Mouse (Mus musculus): ENCODE measurements around the gene Vangl2. TPM values are rescaled to one million over a fixed set of nuclear protein-coding genes. Genes with fewer than 3 reads are reported as not detected.

Vangl2 gene
- polyA plus RNA-seq, 1 experiment from 2014 or later = 0.57 TPM

DNA sequence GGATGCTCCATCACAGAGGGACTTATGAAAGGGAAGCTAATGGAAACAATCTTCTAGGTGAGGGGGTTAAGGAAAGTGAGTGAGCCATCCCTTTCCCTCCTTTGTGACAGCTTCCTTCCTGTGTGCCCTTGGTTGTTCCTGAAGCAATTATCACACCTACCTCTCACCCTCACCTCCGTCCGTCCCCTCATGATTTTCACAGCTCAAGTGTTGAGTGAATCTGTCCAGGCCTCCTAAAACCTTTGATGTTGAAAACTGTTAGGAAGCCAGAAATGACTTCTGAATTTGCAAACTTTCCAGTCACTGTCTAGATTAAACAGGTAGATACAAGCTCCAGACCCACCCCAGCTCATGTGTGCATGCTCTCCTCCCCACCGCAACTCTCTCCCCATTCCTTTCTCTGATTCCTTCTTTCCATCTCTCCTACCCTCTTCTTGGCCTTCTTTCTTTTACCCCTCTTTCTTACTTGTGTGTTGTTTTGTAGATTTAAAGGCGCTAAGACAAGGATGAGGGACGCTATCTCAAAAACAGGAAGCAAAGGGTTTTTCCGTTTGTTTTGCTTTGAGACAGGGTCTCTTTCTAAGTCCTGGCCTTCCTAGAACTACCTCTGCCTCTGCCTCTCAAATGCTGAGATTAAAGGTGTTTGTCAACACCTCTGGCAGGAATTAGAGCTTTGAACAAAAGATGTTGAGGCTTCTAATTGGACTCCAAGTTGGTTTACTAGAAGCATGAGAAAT, 62.0 kb downstream of the Vangl2 start:
- H3K27ac ChIP-seq (ENCODE audit: low read length) = no peak overlapping the region
- 47% methylated on average over 6 of the region's 6 CpGs for WGBS (ENCODE audit: insufficient replicate concordance)
- ATAC-seq (ENCODE audit: low read depth) = no peak

DNA sequence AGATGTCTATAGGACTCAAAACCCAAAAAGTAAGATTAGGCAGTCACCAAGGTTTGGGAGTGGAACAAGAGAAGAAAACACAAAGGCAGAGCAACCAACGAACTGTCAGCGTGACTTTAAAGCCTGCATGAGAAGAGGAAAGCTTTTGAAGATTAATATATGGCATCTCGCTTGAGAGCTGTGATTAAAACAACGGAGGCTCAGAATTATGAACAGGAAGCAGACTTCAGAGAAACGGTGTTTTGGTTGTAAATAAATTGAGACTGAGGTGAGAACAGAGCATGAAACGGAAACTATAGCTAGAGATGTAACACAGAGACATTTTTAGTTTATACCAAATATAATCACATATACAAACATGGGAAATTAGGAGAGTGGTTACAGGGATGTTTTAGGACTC, 64.6 kb downstream of the Vangl2 start:
- WGBS (ENCODE audit: insufficient replicate concordance) = 51% methylated on average over 6 of the region's 6 CpGs
- no peak overlapping the region for H3K27ac ChIP-seq (ENCODE audit: low read length)

More for the DNA sequence above, 62.0 kb downstream of the Vangl2 start:
- Histone ChIP-seq H3K9ac (ENCODE audit: low read depth, low read length) (no peak overlapping the region), H3K4me1 (ENCODE audit: control insufficient read depth, low read depth, low read length) (no peaks in the 10 kb centered on the region), H3K4me3 (ENCODE audit: low read depth, low read length) (no peak overlapping the region), H3K36me3 (ENCODE audit: control insufficient read depth, insufficient read depth) (no peaks in the 10 kb centered on the region), H3K4me2 (ENCODE audit: low read depth, low read length) (no peak overlapping the region), H3K27me3 (ENCODE audit: control insufficient read depth, insufficient read depth, low read depth, low read length) (no peaks in the 10 kb centered on the region), H3K9me3 (replicated peaks; ENCODE audit: control insufficient read depth, low read length) (no peaks in the 10 kb centered on the region)

DNA sequence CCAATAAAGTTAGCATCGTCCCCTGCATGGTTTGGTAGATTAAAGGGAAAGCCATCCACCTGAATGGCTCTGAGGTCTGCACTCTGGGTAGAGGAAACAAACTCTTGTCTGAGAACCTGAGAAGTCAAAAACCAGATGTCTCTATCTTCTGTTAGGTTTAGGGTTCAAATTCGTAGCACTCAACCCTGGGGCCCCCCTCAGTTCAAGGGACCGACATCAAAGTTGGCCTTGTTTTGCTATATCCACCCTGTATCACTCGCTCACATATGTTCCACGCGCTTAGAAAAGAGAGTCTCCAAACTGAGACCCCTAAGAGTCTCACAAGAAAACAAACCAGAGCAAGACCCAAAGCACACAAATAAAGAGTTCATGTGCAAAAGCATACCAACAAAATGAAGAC, 66.5 kb downstream of the Vangl2 start:
- WGBS (ENCODE audit: insufficient replicate concordance) = 63% methylated on average over 6 of the region's 6 CpGs
- Histone ChIP-seq H3K27me3 (ENCODE audit: control insufficient read depth, insufficient read depth, low read depth, low read length) (no peaks in the 10 kb centered on the region), H3K4me3 (ENCODE audit: low read depth, low read length) (no peak overlapping the region)

More for the DNA sequence above, 64.6 kb downstream of the Vangl2 start:
- Histone ChIP-seq H3K9ac (ENCODE audit: low read depth, low read length) (no peak overlapping the region), H3K36me3 (ENCODE audit: control insufficient read depth, insufficient read depth) (no peaks in the 10 kb centered on the region), H3K9me3 (replicated peaks; ENCODE audit: control insufficient read depth, low read length) (no peaks in the 10 kb centered on the region), H3K4me2 (ENCODE audit: low read depth, low read length) (no peak overlapping the region), H3K4me3 (ENCODE audit: low read depth, low read length) (no peak overlapping the region), H3K4me1 (ENCODE audit: control insufficient read depth, low read depth, low read length) (no peaks in the 10 kb centered on the region), H3K27me3 (ENCODE audit: control insufficient read depth, insufficient read depth, low read depth, low read length) (no peaks in the 10 kb centered on the region)
- ATAC-seq (ENCODE audit: low read depth) = no peak

DNA sequence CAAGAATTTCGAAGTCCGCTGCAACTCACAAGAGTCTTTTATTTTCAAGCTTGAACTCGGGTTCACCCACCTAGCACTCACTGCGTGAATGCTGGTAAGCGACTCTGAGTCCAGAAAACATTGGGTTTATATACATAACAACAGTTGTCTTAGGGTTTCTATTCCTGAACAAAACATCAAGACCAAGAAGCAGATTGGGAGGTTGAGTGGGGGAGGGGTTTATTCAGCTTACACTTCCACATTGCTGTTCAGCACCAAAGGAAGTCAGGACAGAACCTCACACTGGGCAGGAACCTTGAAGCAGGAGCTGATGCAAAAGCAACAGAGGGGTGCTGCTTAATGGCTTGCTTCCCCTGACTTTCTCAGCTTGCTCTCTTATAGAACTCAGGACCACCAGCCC, 67.5 kb downstream of the Vangl2 start:
- Histone ChIP-seq H3K36me3 (ENCODE audit: control insufficient read depth, insufficient read depth) (no peaks in the 10 kb centered on the region), H3K27me3 (ENCODE audit: control insufficient read depth, insufficient read depth, low read depth, low read length) (no peaks in the 10 kb centered on the region), H3K27ac (ENCODE audit: low read length) (no peak overlapping the region), H3K4me1 (ENCODE audit: control insufficient read depth, low read depth, low read length) (no peaks in the 10 kb centered on the region), H3K9me3 (replicated peaks; ENCODE audit: control insufficient read depth, low read length) (no peaks in the 10 kb centered on the region), H3K4me2 (ENCODE audit: low read depth, low read length) (no peak overlapping the region), H3K9ac (ENCODE audit: low read depth, low read length) (no peak overlapping the region), H3K4me3 (ENCODE audit: low read depth, low read length) (no peak overlapping the region)
- WGBS (ENCODE audit: insufficient replicate concordance) = 72% methylated on average over 5 of the region's 5 CpGs
- ATAC-seq (ENCODE audit: low read depth) = no peak

More for the DNA sequence above, 66.5 kb downstream of the Vangl2 start:
- no peak for ATAC-seq (ENCODE audit: low read depth)
- H3K9me3 ChIP-seq (replicated peaks; ENCODE audit: control insufficient read depth, low read length) = no peaks in the 10 kb centered on the region
- H3K4me2 ChIP-seq (ENCODE audit: low read depth, low read length) = no peak overlapping the region
- H3K4me1 ChIP-seq (ENCODE audit: control insufficient read depth, low read depth, low read length) = no peaks in the 10 kb centered on the region
- no peak overlapping the region for H3K9ac ChIP-seq (ENCODE audit: low read depth, low read length)
- H3K27ac ChIP-seq (ENCODE audit: low read length) = no peak overlapping the region
- H3K36me3 ChIP-seq (ENCODE audit: control insufficient read depth, insufficient read depth) = no peaks in the 10 kb centered on the region

DNA sequence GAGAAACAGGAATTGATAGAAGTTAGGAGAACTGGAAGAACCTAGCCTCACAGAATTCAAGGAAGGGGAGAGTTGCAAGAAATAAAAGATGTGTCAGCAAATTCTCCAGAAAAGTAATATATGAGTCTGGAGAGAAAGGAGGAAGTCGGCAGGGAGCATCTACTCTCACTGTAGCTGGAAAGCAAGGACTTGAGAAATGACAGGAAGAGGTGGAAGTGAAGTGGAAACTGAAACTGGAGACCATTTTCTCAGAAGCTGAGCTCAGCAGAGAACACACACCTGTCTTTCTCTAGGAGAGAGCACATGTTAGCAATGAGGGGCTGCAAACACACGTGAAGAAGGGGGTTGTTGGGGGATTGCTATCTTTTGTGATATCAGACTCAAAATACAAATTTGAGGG, 70.8 kb downstream of the Vangl2 start:
- Histone ChIP-seq H3K27ac (ENCODE audit: low read length) (no peak overlapping the region), H3K27me3 (ENCODE audit: control insufficient read depth, insufficient read depth, low read depth, low read length) (no peaks in the 10 kb centered on the region), H3K4me1 (ENCODE audit: control insufficient read depth, low read depth, low read length) (no peaks in the 10 kb centered on the region), H3K4me2 (ENCODE audit: low read depth, low read length) (no peak overlapping the region), H3K36me3 (ENCODE audit: control insufficient read depth, insufficient read depth) (no peaks in the 10 kb centered on the region), H3K4me3 (ENCODE audit: low read depth, low read length) (no peak overlapping the region), H3K9ac (ENCODE audit: low read depth, low read length) (no peak overlapping the region), H3K9me3 (replicated peaks; ENCODE audit: control insufficient read depth, low read length) (no peaks in the 10 kb centered on the region)
- no peak for ATAC-seq (ENCODE audit: low read depth)
- WGBS (ENCODE audit: insufficient replicate concordance) = 20% methylated on average over 2 of the region's 2 CpGs

DNA sequence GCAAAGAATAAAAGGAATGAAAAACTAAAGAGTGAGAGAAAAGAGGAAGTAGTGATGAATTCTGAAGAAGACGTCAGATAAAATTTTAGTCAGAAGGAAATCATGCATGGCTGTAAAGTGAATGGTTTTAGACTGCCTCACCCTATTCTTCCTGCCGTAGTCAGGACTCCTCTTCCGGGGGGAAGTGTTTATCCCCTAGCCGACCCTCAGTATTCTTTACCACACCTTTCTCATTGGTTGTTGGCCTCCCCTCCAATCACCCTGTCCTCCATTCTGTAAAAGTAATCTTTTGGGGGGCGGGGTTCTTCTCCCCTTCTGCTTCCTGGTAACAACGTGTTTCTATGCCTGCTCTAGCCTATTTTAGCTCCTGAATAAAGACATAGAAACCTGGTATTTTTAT, 73.2 kb downstream of the Vangl2 start:
- ATAC-seq (ENCODE audit: low read depth) = no peak

More for the DNA sequence above, 73.2 kb downstream of the Vangl2 start:
- no peak overlapping the region for H3K4me2 ChIP-seq (ENCODE audit: low read depth, low read length)
- WGBS (ENCODE audit: insufficient replicate concordance) = 24% methylated on average over 6 of the region's 6 CpGs
- H3K27ac ChIP-seq (ENCODE audit: low read length) = no peak overlapping the region
- no peaks in the 10 kb centered on the region for H3K36me3 ChIP-seq (ENCODE audit: control insufficient read depth, insufficient read depth)
- H3K4me3 ChIP-seq (ENCODE audit: low read depth, low read length) = no peak overlapping the region
- H3K9ac ChIP-seq (ENCODE audit: low read depth, low read length) = no peak overlapping the region
- H3K4me1 ChIP-seq (ENCODE audit: control insufficient read depth, low read depth, low read length) = no peaks in the 10 kb centered on the region
- no peaks in the 10 kb centered on the region for H3K27me3 ChIP-seq (ENCODE audit: control insufficient read depth, insufficient read depth, low read depth, low read length)
- no peaks in the 10 kb centered on the region for H3K9me3 ChIP-seq (replicated peaks; ENCODE audit: control insufficient read depth, low read length)

Other genes with a start within 250 kb of the Vangl2 start
- 6.4 and 7.3 TPM in 2 replicates for gene Cd84, start 188.7 kb downstream of the Vangl2 start, polyA plus RNA-seq (2015; fragmentation: Nextera tagmentation; extraction: Ambion mirVana)
- 0.05 TPM in 1 of 2 replicates, not detected in the other for gene Gm10521, start 132.8 kb downstream of the Vangl2 start, polyA plus RNA-seq (2015; fragmentation: Nextera tagmentation; extraction: Ambion mirVana)
- gene Slamf6, start 110.9 kb downstream of the Vangl2 start, polyA plus RNA-seq (2015; fragmentation: Nextera tagmentation; extraction: Ambion mirVana) = 4.1 and 5.0 TPM in 2 replicates
- not detected in 2 replicates for gene Nhlh1, start 29.1 kb upstream of the Vangl2 start, polyA plus RNA-seq (2015; fragmentation: Nextera tagmentation; extraction: Ambion mirVana)
- 75.9 and 82.2 TPM in 2 replicates for gene Copa, start 54.1 kb upstream of the Vangl2 start, polyA plus RNA-seq (2015; fragmentation: Nextera tagmentation; extraction: Ambion mirVana)
- 39.5 and 42.9 TPM in 2 replicates for gene Ncstn, start 54.4 kb upstream of the Vangl2 start, polyA plus RNA-seq (2015; fragmentation: Nextera tagmentation; extraction: Ambion mirVana)
- 42.4 and 43.9 TPM in 2 replicates for gene Pex19, start 98.3 kb upstream of the Vangl2 start, polyA plus RNA-seq (2015; fragmentation: Nextera tagmentation; extraction: Ambion mirVana)
- 61.2 and 61.3 TPM in 2 replicates for gene Dcaf8, start 119.6 kb upstream of the Vangl2 start, polyA plus RNA-seq (2015; fragmentation: Nextera tagmentation; extraction: Ambion mirVana)
- 20.6 and 21.5 TPM in 2 replicates for gene Pea15a, start 178.4 kb upstream of the Vangl2 start, polyA plus RNA-seq (2015; fragmentation: Nextera tagmentation; extraction: Ambion mirVana)
- 2.6 and 7.5 TPM in 2 replicates for gene Casq1, start 191.4 kb upstream of the Vangl2 start, polyA plus RNA-seq (2015; fragmentation: Nextera tagmentation; extraction: Ambion mirVana)
- gene Atp1a4, start 230.0 kb upstream of the Vangl2 start, polyA plus RNA-seq (2015; fragmentation: Nextera tagmentation; extraction: Ambion mirVana) = not detected in 2 replicates
- gene Igsf8, start 233.2 kb upstream of the Vangl2 start, polyA plus RNA-seq (2015; fragmentation: Nextera tagmentation; extraction: Ambion mirVana) = 16.8 and 20.6 TPM in 2 replicates

Measured in liver, embryonic 16.5 days (tissue).